Comparison of ENCODE assay signal across 8 mouse cellular contexts in the genomic region with DNA sequence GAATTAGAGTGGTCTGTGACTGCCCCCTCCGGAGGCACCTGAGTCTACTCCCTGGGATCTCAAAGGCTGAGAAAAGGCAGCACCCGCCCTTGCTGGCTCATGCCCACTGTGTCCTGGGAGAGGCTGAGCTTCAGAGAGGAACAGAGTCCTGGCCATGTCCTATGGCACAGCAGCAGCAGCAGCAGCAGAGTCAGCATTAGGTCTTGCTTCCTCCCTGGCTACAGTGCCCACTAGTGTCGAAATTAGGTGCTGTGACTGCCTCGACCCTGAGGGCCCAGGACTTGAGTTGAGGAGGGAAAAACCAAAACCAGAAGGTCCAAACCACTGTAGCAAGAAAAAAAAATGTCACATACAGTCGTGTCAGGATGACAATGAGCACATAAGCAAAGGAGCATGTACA. TPM values are rescaled to one million over a fixed set of nuclear protein-coding genes. Genes with fewer than 3 reads are reported as not detected.
DNase-seq lines count a peak whose midpoint lies in the region; ATAC-seq lines count a peak whose summit lies in the region.
"Had no signal": no experiment of that assay in that cellular context is flagged by ENCODE, and none has a peak within 500 bp of the region (broad histone marks: within the 10 kb centered on the region; RNA-seq: fewer than 3 reads in every experiment).

No protein-coding gene starts in this region.

- peak; percentile 54; the same call in 1 of the 2 replicates for ATAC-seq in forebrain, embryonic 14.5 days
- peak; percentile 75; the same call in 1 of the 2 replicates for ATAC-seq in neural tube, embryonic 13.5 days (ENCODE audit: low read depth)

- no peaks in the 10 kb centered on the region for H3K36me3 ChIP-seq in forebrain, embryonic 14.5 days (ENCODE audit: control insufficient read depth, insufficient read depth, low read length)
- H3K36me3 ChIP-seq in neural tube, embryonic 13.5 days = no peaks in the 10 kb centered on the region

- H3K4me3 ChIP-seq in forebrain, embryonic 14.5 days (ENCODE audit: low read depth, low read length) = no peak overlapping the region
- H3K4me3 ChIP-seq in neural tube, embryonic 13.5 days = no peak overlapping the region

- no peaks in the 10 kb centered on the region; the same call in 1 of the 2 replicates for H3K4me1 ChIP-seq in forebrain, embryonic 14.5 days (ENCODE audit: control insufficient read depth, insufficient read depth, low read length)
- H3K4me1 ChIP-seq in neural tube, embryonic 13.5 days (replicated peaks) = peaks cover 28% of the 10 kb centered on the region

- no peak overlapping the region for H3K9ac ChIP-seq in forebrain, embryonic 14.5 days (ENCODE audit: low read length)
- no peak overlapping the region for H3K9ac ChIP-seq in neural tube, embryonic 13.5 days

- no peaks in the 10 kb centered on the region for H3K27me3 ChIP-seq in forebrain, embryonic 14.5 days (replicated peaks; ENCODE audit: control insufficient read depth, insufficient read depth, low read length)
- H3K27me3 ChIP-seq in neural tube, embryonic 13.5 days = no peaks in the 10 kb centered on the region

- 38% methylated on average over 5 of the region's 5 CpGs for WGBS in forebrain, embryonic 14.5 days
- 36% methylated on average over 5 of the region's 5 CpGs for WGBS in neural tube, embryonic 13.5 days

- peak; percentile 34 for DNase-seq in kidney, postnatal 10 days
- no peak for DNase-seq in kidney, adult 8-10 months
- DNase-seq in R1 (ENCODE audit: low read depth, low spot score) = peak; percentile 41
- peak; percentile 32 for DNase-seq in forebrain, embryonic 14.5 days (ENCODE audit: low spot score)
- DNase-seq in layer of hippocampus, adult 18-20 months (ENCODE audit: low spot score in 2 of 2) = no peak
- DNase-seq in yolk sac, embryonic 10.5 days (ENCODE audit: low spot score) = no peak
- DNase-seq: gastrocnemius, postnatal 25 days had no signal

- no peak overlapping the region for H3K27ac ChIP-seq in forebrain, embryonic 14.5 days (ENCODE audit: low read depth, low read length)
- H3K27ac ChIP-seq in neural tube, embryonic 13.5 days (replicated peaks) = no peak overlapping the region; the same call in 1 of the 2 replicates

- no peaks in the 10 kb centered on the region for H3K9me3 ChIP-seq in forebrain, embryonic 14.5 days (replicated peaks; ENCODE audit: control insufficient read depth, low read length)
- no peaks in the 10 kb centered on the region for H3K9me3 ChIP-seq in neural tube, embryonic 13.5 days

- no peak overlapping the region for H3K4me2 ChIP-seq in forebrain, embryonic 14.5 days (ENCODE audit: low read length)
- no peak overlapping the region for H3K4me2 ChIP-seq in neural tube, embryonic 13.5 days

RNA-seq across cellular contexts. Expression of a gene that starts 12.6 kb away (rescaled TPM):
- 23.1 and 31.7 TPM in 2 replicates for polyA plus RNA-seq in forebrain, embryonic 14.5 days (2014; fragmentation: Nextera tagmentation; extraction: Ambion mirVana)
- 50.6 and 53.1 TPM in 2 replicates for polyA plus RNA-seq in neural tube, embryonic 13.5 days (2015; fragmentation: Nextera tagmentation; extraction: Ambion mirVana)
- total RNA-seq in layer of hippocampus, adult 18-20 months (2021) = 100 to 1,000 TPM; 113 to 114 TPM

Comparison
In these comparisons a context has a peak if more than half of its experiments do, and no peak if none do; other contexts are left out.
1. DNase-seq: peak in kidney, postnatal 10 days (single experiment), R1 (single experiment) and forebrain, embryonic 14.5 days (single experiment); none in kidney, adult 8-10 months (0 of 2), layer of hippocampus, adult 18-20 months (0 of 2) and yolk sac, embryonic 10.5 days (single experiment).